Mouse (Mus musculus) erythroblast, embryonic 14.5 days (primary cell): Measurements from ENCODE around the gene Ablim2. TPM values are rescaled to one million over a fixed set of nuclear protein-coding genes. Genes with fewer than 3 reads are reported as not detected.

Experiments used
- H3K27me3 ChIP-seq: 2 replicates; pipeline ENCODE4 v1.6.1; 2012; ENCODE audit warnings: inconsistent platforms; ENCODE audit not compliant: control insufficient read depth
- H3K36me3 ChIP-seq: 2 replicates; pipeline ENCODE4 v1.6.1; 2012; ENCODE audit warnings: mild to moderate bottlenecking, inconsistent platforms; ENCODE audit not compliant: control insufficient read depth
- H3K4me1 ChIP-seq: 2 replicates; pipeline ENCODE4 v1.6.1; 2012; ENCODE audit warnings: inconsistent platforms; ENCODE audit not compliant: control insufficient read depth
- H3K4me3 ChIP-seq: replicated peaks from 2 replicates; pipeline ENCODE3; 2012; ENCODE audit warnings: moderate library complexity, mild to moderate bottlenecking, inconsistent platforms
- H3K9me3 ChIP-seq: 2 replicates; pipeline ENCODE4 v1.6.1; 2012; ENCODE audit warnings: low read length, inconsistent platforms, mixed read lengths; ENCODE audit not compliant: control insufficient read depth
- GATA1 ChIP-seq: IDR thresholded peaks from 2 replicates; pipeline ENCODE4 v1.6.1; 2012; ENCODE audit warnings: low read length, inconsistent platforms, mixed read lengths
- TAL1 ChIP-seq: IDR thresholded peaks from 3 replicates; pipeline ENCODE4 v1.6.1; 2012; ENCODE audit warnings: low read length, inconsistent platforms, mixed read lengths
- polyA plus RNA-seq: library from polyadenylated mRNA; stranded (reverse); fragments of >175 nt; gene quantifications from 2 replicates; pipeline ENCODE4 v1.2.3, GENCODE M21; 2012

The Ablim2 gene
- polyA plus RNA-seq: not detected in 2 replicates

DNA sequence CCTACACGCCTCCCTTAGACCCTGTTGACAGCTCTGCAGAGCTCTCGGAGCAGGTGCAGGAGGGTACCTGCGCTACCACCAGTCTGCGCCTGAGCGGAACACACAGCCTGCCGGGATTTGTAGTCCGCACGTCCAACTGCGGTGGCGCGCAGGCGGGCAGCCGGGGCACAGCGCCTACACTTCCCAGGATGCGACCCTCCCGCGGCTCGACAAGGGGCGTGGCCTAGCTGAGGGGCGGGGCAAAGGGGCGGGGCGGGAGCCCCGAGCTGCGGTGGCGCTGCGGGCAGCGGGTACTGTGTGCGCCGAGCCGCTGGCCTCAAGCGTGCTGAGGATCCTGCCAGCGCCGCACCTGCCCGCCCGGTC, at the start of gene Ablim2:
TSS of gene Ablim2 (plus strand) at position 242 of the 363 bp plus-strand sequence.
- peaks cover 15% of the 10 kb centered on the region for H3K4me1 ChIP-seq
- no peaks in the 10 kb centered on the region for H3K36me3 ChIP-seq
- peak within 1 kb of the TSS; percentile 51 for H3K4me3 ChIP-seq
- peaks cover 41% of the 10 kb centered on the region for H3K27me3 ChIP-seq
- H3K9me3 ChIP-seq: no peaks in the 10 kb centered on the region
- TF ChIP-seq GATA1: no peak
- TF ChIP-seq TAL1: no peak

DNA sequence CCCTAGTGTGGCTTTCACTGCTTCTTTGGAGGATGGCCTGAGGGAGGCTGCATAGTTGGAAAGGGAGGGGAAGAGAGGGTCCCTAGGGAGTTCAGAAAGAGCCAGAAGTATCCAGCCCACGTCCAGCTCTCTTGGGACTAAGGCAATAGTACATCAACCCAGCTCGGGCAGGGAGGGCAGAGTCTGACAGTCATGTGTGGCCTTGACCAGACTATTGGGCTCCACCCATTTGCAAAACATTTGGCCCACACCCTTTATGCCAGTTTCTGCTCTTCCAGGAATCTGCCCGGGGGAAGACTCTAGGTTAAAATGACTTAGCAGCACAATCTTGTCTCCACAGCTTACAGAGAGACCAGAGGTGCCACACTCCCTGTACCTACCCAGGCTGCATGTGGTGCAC, 47.2 kb upstream of the Ablim2 start:
- Histone ChIP-seq H3K27me3 (no peaks in the 10 kb centered on the region), H3K4me3 (no peak overlapping the region), H3K36me3 (no peaks in the 10 kb centered on the region), H3K4me1 (no peaks in the 10 kb centered on the region), H3K9me3 (no peaks in the 10 kb centered on the region)
- TF ChIP-seq GATA1 (no peak), TAL1 (no peak)

DNA sequence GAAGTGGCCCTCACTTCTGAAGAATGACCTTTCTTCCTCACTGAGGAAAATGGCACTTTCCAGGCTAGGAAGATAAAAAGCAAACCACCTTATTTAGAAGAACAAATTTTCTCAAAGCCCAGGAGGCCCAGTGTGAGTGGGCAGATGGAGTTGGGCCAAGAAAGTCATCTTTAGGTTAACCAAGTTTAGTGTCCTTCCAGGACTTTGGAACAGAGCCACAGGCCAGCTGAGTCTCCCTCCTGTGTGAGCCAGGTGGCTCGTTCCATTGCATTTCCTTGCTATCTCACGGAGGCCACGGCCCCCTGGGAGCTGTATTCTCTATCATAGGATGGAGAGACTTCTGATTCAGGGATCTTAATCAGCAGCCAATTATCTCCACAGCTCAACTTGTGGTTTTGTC, 46.7 kb upstream of the Ablim2 start:
- no peak overlapping the region for H3K4me3 ChIP-seq
- H3K36me3 ChIP-seq: no peaks in the 10 kb centered on the region
- no peaks in the 10 kb centered on the region for H3K27me3 ChIP-seq
- TF ChIP-seq GATA1 (no peak), TAL1 (no peak)
- H3K9me3 ChIP-seq: no peaks in the 10 kb centered on the region
- H3K4me1 ChIP-seq: no peaks in the 10 kb centered on the region

DNA sequence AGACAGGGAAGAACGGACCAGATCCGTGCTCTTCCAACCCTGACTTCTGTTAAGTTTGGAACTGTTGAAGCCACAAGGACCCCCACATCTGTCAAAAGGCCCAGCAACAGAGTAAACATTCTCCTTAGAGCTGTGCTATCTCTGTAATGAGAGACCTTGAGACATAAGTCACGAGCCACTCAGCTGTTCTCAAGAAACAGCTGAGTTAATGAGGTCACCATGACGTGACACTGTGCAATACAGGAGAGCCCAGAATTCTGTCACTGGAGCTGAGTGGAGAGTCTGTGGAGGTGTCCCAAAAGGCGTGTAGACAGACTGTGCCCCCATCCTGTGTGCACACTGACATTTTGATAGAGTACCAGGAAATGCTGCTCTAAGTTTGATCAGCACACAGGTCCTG, 45.2 kb upstream of the Ablim2 start:
- Histone ChIP-seq H3K36me3 (no peaks in the 10 kb centered on the region), H3K4me3 (no peak overlapping the region), H3K27me3 (no peaks in the 10 kb centered on the region), H3K9me3 (no peaks in the 10 kb centered on the region), H3K4me1 (no peaks in the 10 kb centered on the region)
- TF ChIP-seq TAL1 (no peak), GATA1 (no peak)

DNA sequence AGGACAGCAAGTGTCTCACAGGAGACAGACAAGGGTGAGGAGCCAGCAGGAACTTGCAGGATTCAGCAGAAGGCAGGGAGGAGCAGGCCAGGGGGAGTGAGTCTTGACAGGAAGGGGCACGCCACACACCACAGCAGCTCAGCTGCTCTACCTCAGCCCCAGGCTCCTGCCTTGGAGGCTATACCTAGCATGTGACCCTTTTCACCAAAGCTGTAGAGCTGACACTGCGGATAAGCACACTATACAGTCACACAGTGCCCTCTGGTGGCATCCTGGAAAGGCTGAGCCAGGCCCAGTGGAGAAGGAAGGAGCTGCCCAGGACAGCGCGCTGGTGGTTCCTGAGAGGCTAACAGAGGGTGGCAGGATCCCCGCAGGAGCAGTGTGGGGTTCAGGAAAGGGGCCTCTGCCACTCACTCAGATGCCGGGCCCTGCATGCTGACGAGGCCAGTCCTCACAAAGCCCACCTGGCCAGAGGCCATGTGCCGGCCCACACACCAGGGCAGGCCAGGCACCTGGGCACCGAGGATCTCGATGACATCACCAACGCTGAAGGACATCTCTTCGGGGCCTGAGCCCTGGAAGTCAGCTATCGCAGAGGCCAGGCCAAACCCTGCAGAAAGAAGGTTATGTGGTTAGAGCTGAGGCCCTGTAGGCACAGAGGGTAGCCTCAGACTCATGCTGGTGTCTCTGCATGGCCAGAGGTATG, 43.9 kb upstream of the Ablim2 start:
- H3K27me3 ChIP-seq: no peaks in the 10 kb centered on the region
- no peak overlapping the region for H3K4me3 ChIP-seq
- TF ChIP-seq GATA1 (no peak), TAL1 (no peak)
- no peaks in the 10 kb centered on the region for H3K36me3 ChIP-seq
- no peaks in the 10 kb centered on the region for H3K9me3 ChIP-seq
- no peaks in the 10 kb centered on the region for H3K4me1 ChIP-seq

DNA sequence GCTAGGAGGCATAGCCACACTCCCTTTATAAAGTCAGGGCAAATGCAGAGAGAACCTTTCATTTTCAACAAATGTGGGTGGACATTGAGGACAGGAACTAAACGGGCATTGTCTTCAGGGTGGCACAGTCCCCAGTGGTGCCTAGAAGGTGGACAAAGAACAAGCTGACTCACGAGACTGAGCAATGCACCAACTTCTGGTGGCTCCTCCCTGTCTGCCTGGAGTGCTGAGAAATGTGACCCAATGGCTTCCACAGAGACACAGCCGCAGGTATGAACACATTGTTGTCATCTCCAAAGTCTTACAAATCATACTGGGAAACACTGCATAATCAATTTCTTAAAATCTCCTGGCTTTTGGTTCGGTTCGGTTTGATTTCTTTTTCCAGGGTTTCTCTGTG, 40.2 kb upstream of the Ablim2 start:
- no peaks in the 10 kb centered on the region for H3K27me3 ChIP-seq
- TF ChIP-seq GATA1 (no peak), TAL1 (no peak)
- no peaks in the 10 kb centered on the region for H3K9me3 ChIP-seq
- no peaks in the 10 kb centered on the region for H3K36me3 ChIP-seq
- no peak overlapping the region for H3K4me3 ChIP-seq
- H3K4me1 ChIP-seq: no peaks in the 10 kb centered on the region

DNA sequence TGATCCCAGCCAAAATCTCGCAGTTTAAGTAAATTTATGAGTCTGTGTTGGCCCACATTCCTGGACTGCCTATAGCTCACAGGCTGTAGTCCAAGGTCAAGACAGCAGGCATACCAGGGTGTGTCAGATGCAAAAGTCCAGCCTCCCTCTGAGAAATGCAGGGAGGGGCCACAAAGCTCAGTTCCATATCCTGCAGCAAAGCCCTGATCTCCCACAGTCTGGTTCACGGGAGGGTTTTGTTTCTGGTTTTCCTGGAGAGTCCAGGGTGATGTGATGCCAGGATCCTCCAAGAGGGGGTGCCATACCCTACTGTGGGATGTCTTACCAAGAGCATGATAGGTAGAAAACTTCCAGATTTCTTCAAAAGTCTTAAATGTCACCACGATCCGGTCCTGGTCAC, 39.7 kb upstream of the Ablim2 start:
- H3K4me3 ChIP-seq: no peak overlapping the region
- no peaks in the 10 kb centered on the region for H3K36me3 ChIP-seq
- H3K4me1 ChIP-seq: no peaks in the 10 kb centered on the region
- H3K27me3 ChIP-seq: no peaks in the 10 kb centered on the region
- TF ChIP-seq GATA1: no peak
- no peak for TF ChIP-seq TAL1
- H3K9me3 ChIP-seq: no peaks in the 10 kb centered on the region

DNA sequence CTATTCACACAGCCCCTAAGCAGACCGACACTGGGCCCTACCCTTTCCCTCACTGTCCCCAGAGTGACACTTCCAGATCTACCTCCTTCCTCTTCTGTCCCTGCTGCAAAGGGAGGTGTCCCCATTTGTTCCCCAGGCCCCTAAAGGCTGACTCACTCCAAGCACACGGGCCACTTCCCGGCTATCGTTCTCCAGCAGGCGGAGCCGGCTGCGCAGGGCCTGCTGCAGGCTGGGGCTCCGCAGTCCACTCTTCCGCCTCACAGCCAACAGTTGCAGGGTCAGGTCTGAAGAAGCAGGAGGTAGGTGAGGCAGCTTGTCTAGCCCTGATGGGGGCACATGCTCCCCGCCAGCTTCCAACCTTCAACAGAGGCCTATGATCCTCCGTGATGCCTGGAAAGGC, 38.9 kb upstream of the Ablim2 start:
- no peaks in the 10 kb centered on the region for H3K27me3 ChIP-seq
- no peaks in the 10 kb centered on the region for H3K9me3 ChIP-seq
- no peak for TF ChIP-seq TAL1
- no peak for TF ChIP-seq GATA1
- H3K36me3 ChIP-seq: no peaks in the 10 kb centered on the region
- no peak overlapping the region for H3K4me3 ChIP-seq
- no peaks in the 10 kb centered on the region for H3K4me1 ChIP-seq

DNA sequence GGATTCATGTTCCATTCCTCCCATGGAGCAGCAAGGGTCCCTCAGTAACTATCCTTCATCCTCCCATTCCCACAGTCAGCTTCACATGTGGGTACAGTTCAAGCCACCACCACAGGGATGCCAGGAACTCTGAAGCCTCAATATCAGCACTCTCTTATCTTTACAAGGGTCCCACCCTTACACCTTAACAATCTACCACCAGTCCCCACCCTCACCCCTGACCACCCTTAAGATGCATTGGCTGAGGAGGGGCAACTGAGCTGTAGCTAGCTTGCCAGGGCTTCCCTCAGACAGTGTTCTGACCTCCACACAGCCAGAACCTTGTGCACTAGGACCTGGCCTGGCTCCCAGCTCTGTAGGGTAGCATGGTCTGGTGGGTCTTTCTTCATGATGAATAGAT, 38.3 kb upstream of the Ablim2 start:
- no peaks in the 10 kb centered on the region for H3K27me3 ChIP-seq
- H3K4me3 ChIP-seq: no peak overlapping the region
- TF ChIP-seq GATA1: no peak
- no peak for TF ChIP-seq TAL1
- no peaks in the 10 kb centered on the region for H3K9me3 ChIP-seq
- H3K4me1 ChIP-seq: no peaks in the 10 kb centered on the region
- H3K36me3 ChIP-seq: no peaks in the 10 kb centered on the region

DNA sequence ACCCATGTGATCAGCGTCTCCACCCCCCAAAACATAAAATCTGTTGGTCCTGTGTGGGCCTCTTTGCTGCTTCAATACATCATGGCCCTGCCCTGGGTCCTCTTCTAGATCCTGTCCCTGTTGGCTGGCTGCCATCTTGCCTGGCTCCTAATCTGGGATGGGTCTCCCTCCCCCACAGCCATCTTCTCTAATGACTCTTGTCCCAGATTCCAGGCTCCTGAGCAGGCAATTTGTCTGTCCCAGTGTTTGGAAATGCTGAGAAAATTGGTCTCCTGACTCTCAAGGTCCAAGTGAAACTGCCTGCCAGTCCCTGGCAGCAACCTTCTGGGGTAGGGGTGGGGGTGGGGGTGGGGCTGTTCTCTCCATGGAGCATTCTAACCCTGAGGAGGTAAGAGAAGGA, 37.8 kb upstream of the Ablim2 start:
- no peak overlapping the region for H3K4me3 ChIP-seq
- no peaks in the 10 kb centered on the region for H3K4me1 ChIP-seq
- no peaks in the 10 kb centered on the region for H3K27me3 ChIP-seq
- no peak for TF ChIP-seq GATA1
- TF ChIP-seq TAL1: no peak
- H3K9me3 ChIP-seq: no peaks in the 10 kb centered on the region
- H3K36me3 ChIP-seq: no peaks in the 10 kb centered on the region
